Mouse (Mus musculus) testis, adult 2 months (tissue): Measurements from ENCODE around the gene Timm17b. TPM values are rescaled to one million over a fixed set of nuclear protein-coding genes. Genes with fewer than 3 reads are reported as not detected.
A peak's percentile ranks its signal among the peaks of the same experiment; 100 is the strongest.

Experiments used
- H3K27ac ChIP-seq: fragments of 200-500 bp; 2 replicates; pipeline ENCODE4 v1.5.1; 2012; ENCODE audit warnings: low read depth, low read length; ENCODE audit not compliant: control insufficient read depth, insufficient read depth
- H3K27me3 ChIP-seq: fragments of 200-500 bp; 2 replicates; pipeline ENCODE4 v1.6.1; 2012; ENCODE audit warnings: mild to moderate bottlenecking, low read length, moderate library complexity; ENCODE audit not compliant: control insufficient read depth, insufficient read depth
- H3K36me3 ChIP-seq: fragments of 200-500 bp; 2 replicates; pipeline ENCODE4 v1.6.1; 2012; ENCODE audit warnings: mild to moderate bottlenecking, low read length; ENCODE audit not compliant: control insufficient read depth, insufficient read depth
- H3K4me1 ChIP-seq: fragments of 200-500 bp; 2 replicates; pipeline ENCODE4 v1.6.1; 2012; ENCODE audit warnings: low read length; ENCODE audit not compliant: control insufficient read depth, insufficient read depth
- H3K4me3 ChIP-seq: fragments of 200-500 bp; 2 replicates; pipeline ENCODE4 v1.5.1; 2012; ENCODE audit warnings: low read depth, mild to moderate bottlenecking, low read length, moderate library complexity, mixed read lengths; ENCODE audit not compliant: control insufficient read depth
- CTCF ChIP-seq: fragments of 200-500 bp; IDR thresholded peaks from 2 replicates; pipeline ENCODE4 v1.5.1; 2012; ENCODE audit warnings: low read depth, mild to moderate bottlenecking, inconsistent platforms, low read length, moderate library complexity; ENCODE audit not compliant: control insufficient read depth, insufficient read depth, insufficient replicate concordance
- POLR2A ChIP-seq: fragments of 200-500 bp; IDR thresholded peaks from 2 replicates; pipeline ENCODE4 v1.6.1; 2012; ENCODE audit warnings: low read depth, mild to moderate bottlenecking, inconsistent platforms, low read length, moderate library complexity; ENCODE audit not compliant: control insufficient read depth
- polyA plus RNA-seq: library from polyadenylated mRNA; depleted of rRNA; stranded (reverse); fragments of >200 nt; gene quantifications from 2 replicates; pipeline ENCODE4 v1.2.3, GENCODE M21; 2012; rRNA removed

Gene Timm17b
- polyA plus RNA-seq, 1 experiment = 21.0 TPM

DNA sequence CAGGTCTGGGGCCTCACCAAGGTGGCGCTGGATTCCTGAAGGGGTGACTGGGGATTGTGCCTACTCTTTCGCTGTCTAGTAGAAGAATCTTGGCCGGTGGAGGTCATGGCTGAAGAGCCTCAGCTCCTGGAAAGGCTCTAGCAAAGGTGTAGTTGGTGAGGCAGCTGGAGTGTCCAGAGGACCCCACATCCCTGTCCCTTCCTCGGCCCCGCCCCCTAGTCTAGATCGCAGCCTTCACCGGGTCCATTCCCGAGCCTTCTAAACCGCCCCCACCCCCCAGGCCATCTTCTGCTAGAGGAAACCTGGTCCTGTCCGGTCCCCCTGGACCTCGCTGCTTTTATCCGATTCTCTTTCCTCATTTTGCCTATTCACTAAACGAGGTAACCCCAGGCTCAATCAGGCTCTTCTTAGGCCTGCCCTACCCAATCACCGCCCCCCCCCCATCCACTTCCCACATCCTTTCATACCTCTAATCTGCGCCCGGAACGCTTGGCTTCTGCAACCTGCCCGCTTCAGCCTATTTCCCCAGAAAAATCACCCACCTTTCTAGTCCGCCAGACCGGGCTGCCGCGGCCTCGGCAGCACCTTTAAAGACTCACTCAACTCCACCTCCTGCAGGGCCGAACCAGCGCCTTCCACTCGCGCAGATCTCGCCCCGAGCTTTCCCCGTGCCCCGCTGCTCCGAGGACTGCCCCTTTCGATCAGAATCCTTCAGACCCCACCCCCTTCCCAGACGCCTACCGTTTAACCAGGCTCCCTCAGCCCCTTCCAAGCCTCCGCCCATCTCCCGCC is 48.1 kb downstream of the Timm17b start, which contains the start of gene Hdac6:
Hdac6 (minus strand) TSS at position 782 of the 792 bp plus-strand sequence.
- TF ChIP-seq POLR2A (peak; percentile 53; the same call in 1 of the 2 replicates), CTCF (no peak)
- Histone ChIP-seq H3K36me3 (no peaks in the 10 kb centered on the region), H3K27me3 (no peaks in the 10 kb centered on the region), H3K4me3 (peak within 1 kb of the TSS; percentile 85), H3K27ac (peak within 1 kb of the TSS; percentile 69), H3K4me1 (peaks cover 9% of the 10 kb centered on the region)

GRCm38 (mm10) chrX:7947900-7948492 is 48.8 kb downstream of the Timm17b start:
- Histone ChIP-seq H3K4me1 (peaks cover 9% of the 10 kb centered on the region), H3K27ac (peak overlapping the region; percentile 65), H3K36me3 (no peaks in the 10 kb centered on the region), H3K4me3 (peak overlapping the region; percentile 85), H3K27me3 (no peaks in the 10 kb centered on the region)
- TF ChIP-seq POLR2A (no peak; the same call in 1 of the 2 replicates), CTCF (no peak)

DNA sequence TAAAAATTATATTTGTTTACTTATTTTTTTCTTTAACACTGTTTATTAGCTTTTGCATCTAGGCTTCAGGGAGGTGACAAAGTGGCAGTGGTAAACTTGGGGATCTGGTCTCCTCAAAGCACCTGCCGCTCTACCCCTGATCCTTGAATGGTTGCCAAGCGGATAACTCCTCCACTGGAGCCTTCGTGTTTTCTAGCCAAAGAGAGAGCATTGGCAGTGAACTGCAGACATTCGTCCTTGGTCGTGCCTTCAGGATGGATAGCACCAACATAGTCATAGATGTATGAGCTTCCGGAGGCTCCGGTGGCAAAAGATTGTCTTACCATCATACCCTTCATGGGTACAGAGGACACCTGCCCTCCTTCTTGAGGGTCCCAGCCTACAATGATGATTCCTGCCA is 50.9 kb downstream of the Timm17b start:
- H3K27me3 ChIP-seq = no peaks in the 10 kb centered on the region
- no peak overlapping the region for H3K27ac ChIP-seq
- H3K4me3 ChIP-seq = no peak overlapping the region
- H3K4me1 ChIP-seq = peaks cover 9% of the 10 kb centered on the region
- no peaks in the 10 kb centered on the region for H3K36me3 ChIP-seq
- TF ChIP-seq CTCF = no peak
- TF ChIP-seq POLR2A = no peak

Other genes with a start within 250 kb of the Timm17b start
- gene Prickle3, start 242.1 kb upstream of the Timm17b start, polyA plus RNA-seq = 1.1 and 1.5 TPM in 2 replicates
- gene Plp2, start 228.0 kb upstream of the Timm17b start, polyA plus RNA-seq = 6.2 and 12.9 TPM in 2 replicates
- gene Magix, start 218.1 kb upstream of the Timm17b start, polyA plus RNA-seq = 0.17 and 0.21 TPM in 2 replicates
- 3.8 and 4.0 TPM in 2 replicates for gene Gpkow, start 202.2 kb upstream of the Timm17b start, polyA plus RNA-seq
- 8.0 and 9.4 TPM in 2 replicates for gene Wdr45, start 185.0 kb upstream of the Timm17b start, polyA plus RNA-seq
- 0.32 and 0.40 TPM in 2 replicates for gene Gm45208, start 177.1 kb upstream of the Timm17b start, polyA plus RNA-seq
- gene Praf2, start 170.9 kb upstream of the Timm17b start, polyA plus RNA-seq = 1.5 and 2.8 TPM in 2 replicates
- 1.8 and 3.2 TPM in 2 replicates for gene Ccdc120, start 148.5 kb upstream of the Timm17b start, polyA plus RNA-seq
- gene Tfe3, start 136.8 kb upstream of the Timm17b start, polyA plus RNA-seq = 11.9 and 14.2 TPM in 2 replicates
- gene Gripap1, start 109.6 kb upstream of the Timm17b start, polyA plus RNA-seq = 11.3 and 11.9 TPM in 2 replicates
- 0.79 and 1.3 TPM in 2 replicates for gene Kcnd1, start 77.1 kb upstream of the Timm17b start, polyA plus RNA-seq
- gene Otud5, start 58.0 kb upstream of the Timm17b start, polyA plus RNA-seq = 7.0 and 8.2 TPM in 2 replicates
- gene Pim2, start 21.1 kb upstream of the Timm17b start, polyA plus RNA-seq = 4.5 and 4.6 TPM in 2 replicates
- gene Slc35a2, start 15.3 kb upstream of the Timm17b start, polyA plus RNA-seq = 19.8 and 22.3 TPM in 2 replicates
- 6.9 and 7.2 TPM in 2 replicates for gene Pqbp1, start 88 bp upstream of the Timm17b start, polyA plus RNA-seq
- not detected in 2 replicates for gene Gm10491, start 8.5 kb downstream of the Timm17b start, polyA plus RNA-seq
- not detected in 2 replicates for gene Gm10490, start 10.2 kb downstream of the Timm17b start, polyA plus RNA-seq
- gene Pcsk1n, start 20.5 kb downstream of the Timm17b start, polyA plus RNA-seq = 8.2 and 10.0 TPM in 2 replicates
- 0.32 and 0.41 TPM in 2 replicates for gene Eras, start 29.2 kb downstream of the Timm17b start, polyA plus RNA-seq
- gene Hdac6, start 48.5 kb downstream of the Timm17b start, polyA plus RNA-seq = 63.1 and 65.4 TPM in 2 replicates
- gene Gata1, start 78.7 kb downstream of the Timm17b start, polyA plus RNA-seq = 16.8 and 22.1 TPM in 2 replicates
- not detected in 2 replicates for gene Glod5, start 119.1 kb downstream of the Timm17b start, polyA plus RNA-seq
- 8.1 and 10.0 TPM in 2 replicates for gene Suv39h1, start 175.4 kb downstream of the Timm17b start, polyA plus RNA-seq
- gene Was, start 191.1 kb downstream of the Timm17b start, polyA plus RNA-seq = 0.13 and 0.20 TPM in 2 replicates
- gene Wdr13, start 233.5 kb downstream of the Timm17b start, polyA plus RNA-seq = 70.5 and 78.2 TPM in 2 replicates
- gene Rbm3, start 246.5 kb downstream of the Timm17b start, polyA plus RNA-seq = 18.4 and 19.6 TPM in 2 replicates